Mouse (Mus musculus) spleen, postnatal 36 days (tissue): ENCODE measurements around the gene Pml.

Source experiments
- DNase-seq, 2 experiments: peaks; one replicate each; pipeline ENCODE4 v3.0.0; 2022; ENCODE audit warnings: low spot score in 2 of 2, mixed read lengths in 1 of 2

Gene Pml

GRCm38 (mm10) chr9:58241780-58242485 lies 7.7 kb downstream of the Pml start:
- no peak for DNase-seq

- DNase-seq = no peak
Observed at GRCm38 (mm10) chr9:58234502-58235015, 15.0 kb downstream of the Pml start.

- no peak for DNase-seq
Observed at GRCm38 (mm10) chr9:58232374-58232773, 17.2 kb downstream of the Pml start.

- peak; percentile 41 to 59 for DNase-seq
Observed at GRCm38 (mm10) chr9:58231746-58232145, 17.8 kb downstream of the Pml start.

GRCm38 (mm10) chr9:58228777-58229466 lies 20.7 kb downstream of the Pml start:
- DNase-seq = no peak

- DNase-seq = peak; percentile 48 to 68
Observed at GRCm38 (mm10) chr9:58225915-58226913, 23.4 kb downstream of the Pml start.

- DNase-seq = no peak
Observed at GRCm38 (mm10) chr9:58224356-58224755, 25.2 kb downstream of the Pml start.

- DNase-seq = peak in 1 of 2 experiments; percentile 33
Observed at GRCm38 (mm10) chr9:58220218-58220903, 29.2 kb downstream of the Pml start.

GRCm38 (mm10) chr9:58218539-58218938 lies 31.0 kb downstream of the Pml start:
- no peak for DNase-seq

- no peak for DNase-seq
Observed at GRCm38 (mm10) chr9:58216402-58216801, 33.2 kb downstream of the Pml start.

GRCm38 (mm10) chr9:58214519-58215180 lies 34.9 kb downstream of the Pml start:
- no peak for DNase-seq

- peak; percentile 45 to 75 for DNase-seq
Observed at GRCm38 (mm10) chr9:58213865-58214264, 35.7 kb downstream of the Pml start.

- DNase-seq = no peak
Observed at GRCm38 (mm10) chr9:58213377-58213776, 36.2 kb downstream of the Pml start.

- DNase-seq = no peak
Observed at GRCm38 (mm10) chr9:58210304-58210627, 39.3 kb downstream of the Pml start.

- DNase-seq = no peak
Observed at GRCm38 (mm10) chr9:58209462-58210303, 39.9 kb downstream of the Pml start.

- no peak for DNase-seq
Observed at GRCm38 (mm10) chr9:58206013-58206412, 43.6 kb downstream of the Pml start.

- DNase-seq = peak; percentile 84 to 87
Observed at GRCm38 (mm10) chr9:58204448-58205000, 45.1 kb downstream of the Pml start.

- peak; percentile 58 to 64 for DNase-seq
Observed at GRCm38 (mm10) chr9:58203516-58204447, 45.8 kb downstream of the Pml start, which contains the start of the genes Islr and Islr2. Gene Islr, minus strand, starts transcription at chr9:58204306. Gene Islr2, minus strand, starts transcription at chr9:58204319.
